Mouse (Mus musculus): ENCODE results near the gene 4930452B06Rik.

DNA sequence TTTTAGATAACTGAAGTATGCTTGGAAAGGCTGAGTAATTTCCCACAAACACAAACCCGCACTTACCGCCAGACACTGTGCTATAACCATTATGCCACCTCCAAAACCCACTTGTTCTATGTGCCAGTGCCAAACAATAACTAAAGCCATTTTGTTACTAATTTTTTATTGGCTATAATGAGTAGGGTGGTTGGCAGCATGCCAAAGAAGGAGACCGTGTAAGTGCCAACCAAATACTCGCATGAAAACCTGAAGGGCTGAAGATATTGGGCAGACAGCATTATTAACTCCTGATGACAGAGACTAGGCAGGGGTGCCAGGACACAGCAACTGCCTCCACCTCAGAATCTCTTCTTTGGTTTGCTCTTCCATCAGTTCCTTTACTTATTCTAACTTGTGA lies 203.1 kb downstream of the 4930452B06Rik start:
- TF ChIP-seq CTCF (IDR thresholded peaks at IDR 0.05; ENCODE audit: low read depth, low read length) (no peak), POLR2A (IDR thresholded peaks at IDR 0.05; ENCODE audit: borderline replicate concordance, low read depth, low read length) (no peak)
